Mouse (Mus musculus) kidney, embryonic 15.5 days (tissue): ENCODE measurements around the gene Bnip3. TPM values are rescaled to one million over a fixed set of nuclear protein-coding genes. Genes with fewer than 3 reads are reported as not detected.

Source experiments
- ATAC-seq: fragments of 200-750 bp; cut with Nextera tagmentation; replicated peaks from 2 replicates; pipeline ENCODE4 v1.8.0; 2017; ENCODE audit warnings: moderate TSS enrichment; ENCODE audit not compliant: low FRiP score
- H3K27ac ChIP-seq: fragments of 300-500 bp; sonication (generic); 2 replicates; pipeline ENCODE4 v1.5.1; 2015; ENCODE audit warnings: mild to moderate bottlenecking, inconsistent platforms
- H3K27me3 ChIP-seq: fragments of 300-500 bp; sonication (generic); 2 replicates; pipeline ENCODE4 v1.6.1; 2015; ENCODE audit warnings: inconsistent platforms
- H3K36me3 ChIP-seq: fragments of 300-500 bp; sonication (generic); 2 replicates; pipeline ENCODE4 v1.6.1; 2015; ENCODE audit warnings: inconsistent platforms
- H3K4me1 ChIP-seq: fragments of 300-500 bp; sonication (generic); 2 replicates; pipeline ENCODE4 v1.6.1; 2015; ENCODE audit warnings: inconsistent platforms
- H3K4me2 ChIP-seq: fragments of 300-500 bp; sonication (generic); 2 replicates; pipeline ENCODE4 v1.6.1; 2015; ENCODE audit warnings: moderate library complexity, mild to moderate bottlenecking, inconsistent platforms
- H3K4me3 ChIP-seq: fragments of 300-500 bp; sonication (generic); replicated peaks from 2 replicates; pipeline ENCODE4 v1.5.1; 2015; ENCODE audit warnings: mild to moderate bottlenecking, inconsistent platforms
- H3K9ac ChIP-seq: fragments of 300-500 bp; sonication (generic); 2 replicates; pipeline ENCODE4 v1.6.1; 2015; ENCODE audit warnings: mild to moderate bottlenecking, inconsistent platforms
- H3K9me3 ChIP-seq: fragments of 300-500 bp; sonication (generic); replicated peaks from 2 replicates; pipeline ENCODE4 v1.6.1; 2016; ENCODE audit warnings: inconsistent platforms
- WGBS: fragments of 180-500 bp; shearing (Covaris S2); methylation state at CpG from one replicate; pipeline ENCODE4 v1.1.7; 2015; ENCODE audit warnings: mixed read lengths; 5-methylcytosine and 5-hydroxymethylcytosine counted together
- polyA plus RNA-seq: library from polyadenylated mRNA; unstranded; fragments of >200 nt; fragmentation: Nextera tagmentation; extraction: Ambion mirVana; gene quantifications from 2 replicates; pipeline ENCODE4 v1.2.1, GENCODE M21; 2015

Gene Bnip3
- polyA plus RNA-seq, 1 experiment from 2014 or later: 106 TPM

DNA sequence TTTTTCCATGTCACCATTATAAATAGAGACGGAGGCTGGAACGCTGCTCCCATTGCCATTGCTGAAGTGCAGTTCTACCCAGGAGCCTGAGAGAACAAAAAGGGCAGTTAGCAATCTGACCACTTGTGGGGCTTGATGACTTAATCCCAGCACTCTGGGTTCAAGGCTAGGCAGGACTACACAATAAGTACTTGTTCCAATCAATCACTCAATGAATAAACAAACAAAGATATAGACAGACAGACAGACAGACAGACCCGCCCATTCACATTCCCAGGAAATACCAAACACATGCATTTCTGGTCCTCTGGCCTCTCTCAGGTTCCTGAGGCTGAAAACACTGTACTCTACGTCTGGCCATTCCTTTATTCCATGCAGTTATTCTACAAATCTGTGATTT lies 10.6 kb downstream of the Bnip3 start:
- ATAC-seq: no peak
- Histone ChIP-seq H3K4me1 (peaks cover 2% of the 10 kb centered on the region; the same call in 1 of the 2 replicates), H3K36me3 (peaks cover 37% of the 10 kb centered on the region), H3K27me3 (no peaks in the 10 kb centered on the region), H3K9me3 (no peaks in the 10 kb centered on the region), H3K9ac (no peak overlapping the region), H3K4me2 (no peak overlapping the region), H3K4me3 (no peak overlapping the region), H3K27ac (no peak overlapping the region)
- WGBS: 87% methylated on average over 4 of the region's 4 CpGs

GRCm38 (mm10) chr7:138898122-138898521 lies 11.2 kb downstream of the Bnip3 start:
- Histone ChIP-seq H3K4me1 (no peaks in the 10 kb centered on the region), H3K4me3 (no peak overlapping the region), H3K9ac (no peak overlapping the region), H3K9me3 (no peaks in the 10 kb centered on the region), H3K27me3 (no peaks in the 10 kb centered on the region), H3K4me2 (no peak overlapping the region), H3K27ac (no peak overlapping the region), H3K36me3 (peaks cover 42% of the 10 kb centered on the region)
- 50% methylated on average over 2 of the region's 2 CpGs for WGBS
- no peak for ATAC-seq

- no peaks in the 10 kb centered on the region for H3K27me3 ChIP-seq
- 85% methylated on average over 12 of the region's 13 CpGs for WGBS
- ATAC-seq: no peak
These were observed 23.7 kb downstream of the Bnip3 start for GRCm38 (mm10) chr7:138885365-138886289.

GRCm38 (mm10) chr7:138883724-138884123 lies 25.6 kb downstream of the Bnip3 start:
- Histone ChIP-seq H3K9ac (no peak overlapping the region), H3K4me3 (no peak overlapping the region), H3K9me3 (no peaks in the 10 kb centered on the region), H3K27me3 (no peaks in the 10 kb centered on the region), H3K4me2 (no peak overlapping the region), H3K36me3 (peaks cover 71% of the 10 kb centered on the region), H3K27ac (no peak overlapping the region), H3K4me1 (no peaks in the 10 kb centered on the region)
- 95% methylated on average over 3 of the region's 3 CpGs for WGBS
- ATAC-seq: no peak

More at GRCm38 (mm10) chr7:138885365-138886289, 23.7 kb downstream of the Bnip3 start:
- no peaks in the 10 kb centered on the region for H3K4me1 ChIP-seq
- no peaks in the 10 kb centered on the region for H3K9me3 ChIP-seq
- no peak overlapping the region for H3K4me2 ChIP-seq
- peaks cover 52% of the 10 kb centered on the region for H3K36me3 ChIP-seq
- H3K27ac ChIP-seq: no peak overlapping the region
- no peak overlapping the region for H3K4me3 ChIP-seq
- no peak overlapping the region for H3K9ac ChIP-seq

GRCm38 (mm10) chr7:138875031-138875430 lies 34.3 kb downstream of the Bnip3 start:
- Histone ChIP-seq H3K4me2 (no peak overlapping the region), H3K27me3 (no peaks in the 10 kb centered on the region), H3K9me3 (no peaks in the 10 kb centered on the region), H3K4me3 (no peak overlapping the region), H3K4me1 (no peaks in the 10 kb centered on the region), H3K36me3 (peaks cover 99% of the 10 kb centered on the region), H3K9ac (no peak overlapping the region), H3K27ac (no peak overlapping the region)
- no peak for ATAC-seq
- 86% methylated on average over 3 of the region's 3 CpGs for WGBS

GRCm38 (mm10) chr7:138872956-138873355 lies 36.4 kb downstream of the Bnip3 start:
- peaks cover 97% of the 10 kb centered on the region for H3K36me3 ChIP-seq
- no peaks in the 10 kb centered on the region for H3K27me3 ChIP-seq
- H3K4me3 ChIP-seq: no peak overlapping the region
- no peaks in the 10 kb centered on the region for H3K9me3 ChIP-seq
- 84% methylated on average over 3 of the region's 3 CpGs for WGBS
- H3K27ac ChIP-seq: 0 out of 2 replicates have a peak overlapping the region, but pooled peaks have one; percentile 34
- no peaks in the 10 kb centered on the region for H3K4me1 ChIP-seq
- no peak overlapping the region for H3K4me2 ChIP-seq
- H3K9ac ChIP-seq: no peak overlapping the region
- ATAC-seq: no peak

- H3K9me3 ChIP-seq: no peaks in the 10 kb centered on the region
- H3K27me3 ChIP-seq: no peaks in the 10 kb centered on the region
- ATAC-seq: no peak
- no peaks in the 10 kb centered on the region for H3K4me1 ChIP-seq
- no peak overlapping the region for H3K4me3 ChIP-seq
- WGBS: 90% methylated on average over 4 of the region's 4 CpGs
- H3K36me3 ChIP-seq: peaks cover 55% of the 10 kb centered on the region
- H3K27ac ChIP-seq: no peak overlapping the region
- H3K9ac ChIP-seq: no peak overlapping the region
- H3K4me2 ChIP-seq: no peak overlapping the region
These were observed 41.0 kb downstream of the Bnip3 start for GRCm38 (mm10) chr7:138868316-138868715.

- Histone ChIP-seq H3K9ac (no peak overlapping the region), H3K4me1 (no peaks in the 10 kb centered on the region), H3K27ac (no peak overlapping the region), H3K4me3 (no peak overlapping the region), H3K9me3 (no peaks in the 10 kb centered on the region), H3K36me3 (peaks cover 45% of the 10 kb centered on the region), H3K4me2 (no peak overlapping the region), H3K27me3 (no peaks in the 10 kb centered on the region)
- 80% methylated on average over 6 of the region's 6 CpGs for WGBS
- no peak for ATAC-seq
These were observed 42.0 kb downstream of the Bnip3 start for GRCm38 (mm10) chr7:138867286-138867685.

GRCm38 (mm10) chr7:138864776-138865175 lies 44.5 kb downstream of the Bnip3 start:
- Histone ChIP-seq H3K4me1 (no peaks in the 10 kb centered on the region), H3K36me3 (peaks cover 28% of the 10 kb centered on the region), H3K27me3 (no peaks in the 10 kb centered on the region), H3K4me2 (no peak overlapping the region), H3K27ac (no peak overlapping the region), H3K9me3 (no peaks in the 10 kb centered on the region), H3K9ac (no peak overlapping the region), H3K4me3 (no peak overlapping the region)
- no peak for ATAC-seq
- WGBS: 100% methylated on average over 1 of the region's 1 CpGs

GRCm38 (mm10) chr7:138863950-138864572 lies 45.3 kb downstream of the Bnip3 start:
- WGBS: 66% methylated on average over 3 of the region's 3 CpGs
- no peak for ATAC-seq

DNA sequence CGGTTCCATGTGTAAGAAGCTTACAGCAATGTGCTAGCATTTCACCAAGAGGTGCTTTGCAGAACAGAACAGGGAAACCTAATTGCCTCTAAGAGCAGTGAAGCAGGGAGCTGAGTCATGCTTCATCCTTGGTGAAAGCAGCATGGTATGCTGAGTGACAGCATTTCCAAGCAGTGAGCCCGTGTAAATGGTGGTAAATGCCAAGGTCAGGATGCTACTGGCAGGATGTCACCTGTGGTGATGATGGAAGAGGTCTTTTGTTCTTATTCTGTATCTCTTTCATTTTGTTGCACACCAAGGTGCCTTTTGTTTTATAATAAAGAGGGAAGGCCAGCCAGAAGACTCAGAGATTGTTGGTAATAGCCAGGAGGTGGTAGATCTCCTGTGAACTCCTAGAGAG lies 52.6 kb downstream of the Bnip3 start:
- WGBS: 48% methylated on average over 2 of the region's 2 CpGs
- no peak overlapping the region for H3K9ac ChIP-seq
- no peak for ATAC-seq
- no peak overlapping the region for H3K27ac ChIP-seq
- peaks cover 58% of the 10 kb centered on the region for H3K36me3 ChIP-seq
- H3K27me3 ChIP-seq: no peaks in the 10 kb centered on the region
- 0 out of 2 replicates have a peak, but pooled peaks cover 2% of the 10 kb centered on the region for H3K4me1 ChIP-seq
- no peak overlapping the region for H3K4me2 ChIP-seq
- H3K4me3 ChIP-seq: no peak overlapping the region
- no peaks in the 10 kb centered on the region for H3K9me3 ChIP-seq

More at GRCm38 (mm10) chr7:138863950-138864572, 45.3 kb downstream of the Bnip3 start:
- Histone ChIP-seq H3K4me3 (no peak overlapping the region), H3K27ac (no peak overlapping the region), H3K4me1 (no peaks in the 10 kb centered on the region), H3K9me3 (no peaks in the 10 kb centered on the region), H3K9ac (no peak overlapping the region), H3K36me3 (peaks cover 21% of the 10 kb centered on the region), H3K27me3 (no peaks in the 10 kb centered on the region), H3K4me2 (no peak overlapping the region)

DNA sequence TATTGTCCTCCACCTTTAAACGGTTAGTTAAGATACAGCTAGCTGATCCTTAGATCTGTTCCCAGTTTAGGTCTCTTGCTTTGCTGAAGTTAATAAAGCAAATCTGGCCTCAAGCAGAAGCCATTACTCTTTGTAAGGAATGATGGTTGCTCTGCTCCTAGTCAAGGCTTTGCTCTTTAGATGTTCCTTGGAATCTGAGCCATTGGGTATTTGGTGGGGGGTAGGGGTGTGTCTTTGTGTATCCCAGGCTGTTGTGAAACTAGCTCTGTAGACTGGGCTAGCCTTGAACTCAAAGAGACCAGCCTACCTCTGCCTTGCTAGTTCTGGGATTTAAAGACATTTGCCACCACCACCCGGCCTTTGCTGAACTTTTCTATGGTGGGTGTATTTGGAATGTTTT lies 55.1 kb downstream of the Bnip3 start:
- H3K4me1 ChIP-seq: 0 out of 2 replicates have a peak, but pooled peaks cover 2% of the 10 kb centered on the region
- no peak overlapping the region for H3K4me2 ChIP-seq
- 88% methylated on average over 2 of the region's 2 CpGs for WGBS
- H3K4me3 ChIP-seq: no peak overlapping the region
- peaks cover 66% of the 10 kb centered on the region for H3K36me3 ChIP-seq
- ATAC-seq: no peak
- H3K27me3 ChIP-seq: no peaks in the 10 kb centered on the region
- no peaks in the 10 kb centered on the region for H3K9me3 ChIP-seq
- no peak overlapping the region for H3K27ac ChIP-seq
- H3K9ac ChIP-seq: no peak overlapping the region
